Comparison of ENCODE assay signal across 19 mouse cellular contexts in genomic region chr2:7534615-7535204, GRCm38 (mm10). TPM values are rescaled to one million over a fixed set of nuclear protein-coding genes. Genes with fewer than 3 reads are reported as not detected.
DNase-seq lines count a peak whose midpoint lies in the region; ATAC-seq and TF ChIP-seq lines count a peak whose summit lies in the region.
"Had no signal": no experiment of that assay in that cellular context is flagged by ENCODE, and none has a peak within 500 bp of the region (broad histone marks: within the 10 kb centered on the region; RNA-seq: fewer than 3 reads in every experiment).

No protein-coding gene starts in this region.

- no peaks in the 10 kb centered on the region for H3K27me3 ChIP-seq in lung, embryonic 14.5 days (ENCODE audit: insufficient read depth, low read length)
- H3K27me3 ChIP-seq: embryonic facial prominence, embryonic 13.5 days; forebrain, embryonic 13.5 days; heart, embryonic 13.5 days had no signal

- WGBS in lung, embryonic 14.5 days = 31% methylated on average over 5 of the region's 5 CpGs
- 96% methylated on average over 5 of the region's 5 CpGs for WGBS in olfactory bulb, adult 2 months

- no peaks in the 10 kb centered on the region for H3K4me1 ChIP-seq in lung, embryonic 14.5 days (ENCODE audit: insufficient read depth)
- 0 out of 2 replicates have a peak, but pooled peaks cover under 1% of the 10 kb centered on the region for H3K4me1 ChIP-seq in olfactory bulb, adult 2 months (ENCODE audit: control insufficient read depth, insufficient read depth, low read length)

- H3K4me2 ChIP-seq in lung, embryonic 14.5 days = no peak overlapping the region
- H3K4me2 ChIP-seq: embryonic facial prominence, embryonic 13.5 days; forebrain, embryonic 13.5 days; heart, embryonic 13.5 days; hindbrain, embryonic 14.5 days had no signal

- DNase-seq in lung, embryonic 14.5 days = peak; percentile 76
- DNase-seq in lung, postnatal 14 days = no peak
- DNase-seq in 3T3-L1 (ENCODE audit: low read depth, low spot score) = peak; percentile 10
- peak; percentile 31 for DNase-seq in lung, postnatal 10 days
- no peak for DNase-seq in embryo, embryonic 10 days (ENCODE audit: low spot score)
- DNase-seq: adrenal gland, adult 2 months; adrenal gland, postnatal 25 days; cerebellum, adult 2 months; cerebellum, postnatal 10 days; embryo, embryonic 11 days; forebrain, postnatal 0 days; gastrocnemius, postnatal 36 days; heart, adult 11 months; heart, postnatal 4 days had no signal

- no peak overlapping the region for H3K9ac ChIP-seq in lung, embryonic 14.5 days
- H3K9ac ChIP-seq: embryonic facial prominence, embryonic 13.5 days; forebrain, embryonic 13.5 days; forebrain, postnatal 0 days; heart, embryonic 13.5 days; hindbrain, embryonic 14.5 days had no signal

- H3K36me3 ChIP-seq in lung, embryonic 14.5 days (ENCODE audit: insufficient read depth) = no peaks in the 10 kb centered on the region
- H3K36me3 ChIP-seq: embryonic facial prominence, embryonic 13.5 days; heart, embryonic 13.5 days had no signal

- TF ChIP-seq CTCF in lung, embryonic 14.5 days (IDR thresholded peaks at IDR 0.05; ENCODE audit: low read depth) = no peak
- no peak for TF ChIP-seq CTCF in olfactory bulb, adult 2 months (IDR thresholded peaks at IDR 0.05; ENCODE audit: insufficient read depth, low read depth, low read length)

- no peak overlapping the region for H3K27ac ChIP-seq in lung, embryonic 14.5 days (ENCODE audit: low read depth)
- peak overlapping the region; percentile 41; the same call in 1 of the 2 replicates for H3K27ac ChIP-seq in olfactory bulb, adult 2 months (ENCODE audit: insufficient read depth, low read depth, low read length)
- H3K27ac ChIP-seq: embryonic facial prominence, embryonic 13.5 days; forebrain, embryonic 13.5 days; heart, embryonic 13.5 days; hindbrain, embryonic 14.5 days had no signal

- no peak overlapping the region for H3K4me3 ChIP-seq in lung, embryonic 14.5 days (ENCODE audit: low read depth, low read length)
- H3K4me3 ChIP-seq in olfactory bulb, adult 2 months (ENCODE audit: insufficient read depth, low read depth, low read length) = no peak overlapping the region
- H3K4me3 ChIP-seq: embryonic facial prominence, embryonic 13.5 days; forebrain, embryonic 13.5 days; heart, embryonic 13.5 days had no signal

- peak; percentile 92 for ATAC-seq in lung, embryonic 14.5 days (ENCODE audit: insufficient read depth)
- ATAC-seq: forebrain, embryonic 13.5 days; forebrain, postnatal 0 days had no signal

- no peaks in the 10 kb centered on the region; the same call in 1 of the 2 replicates for H3K9me3 ChIP-seq in lung, embryonic 14.5 days (ENCODE audit: low read depth, low read length)
- H3K9me3 ChIP-seq: embryonic facial prominence, embryonic 13.5 days; heart, embryonic 13.5 days had no signal

- TF ChIP-seq POLR2A in olfactory bulb, adult 2 months (IDR thresholded peaks at IDR 0.05; ENCODE audit: insufficient read depth, low read depth, low read length) = no peak

RNA-seq across cellular contexts. Expression of gene Celf2, which starts 25.3 kb away (rescaled TPM):
- polyA plus RNA-seq in lung, embryonic 14.5 days (2014; fragmentation: Nextera tagmentation; extraction: Ambion mirVana) = 91.7 and 92.3 TPM in 2 replicates
- 447 and 540 TPM in 2 replicates for polyA plus RNA-seq in olfactory bulb, adult 2 months (2012; ENCODE audit: insufficient read depth, insufficient read length, low replicate concordance, missing spikeins)

Comparison
In these comparisons a context has a peak if more than half of its experiments do, and no peak if none do; other contexts are left out.
1. DNase-seq: peak in lung, embryonic 14.5 days (single experiment), 3T3-L1 (single experiment) and lung, postnatal 10 days (single experiment); none in lung, postnatal 14 days (single experiment) and embryo, embryonic 10 days (single experiment).